Mouse (Mus musculus) neural tube, embryonic 13.5 days (tissue): ENCODE measurements around the gene Mageb3. TPM values are rescaled to one million over a fixed set of nuclear protein-coding genes. Genes with fewer than 3 reads are reported as not detected.
"Not testable (repeated sequence)": the region's sequence is repeated elsewhere in the genome, so short reads cannot be mapped to it uniquely, and the experiment has no call there.

Experiments used
- ATAC-seq: fragments of 200-750 bp; cut with Nextera tagmentation; 2 replicates; pipeline ENCODE4 v1.8.0; 2017; ENCODE audit warnings: low read depth, mild to moderate bottlenecking, moderate TSS enrichment, moderate library complexity
- H3K27ac ChIP-seq: fragments of 300-500 bp; sonication (generic); replicated peaks from 2 replicates; pipeline ENCODE4 v1.5.1; 2015; ENCODE audit warnings: moderate library complexity, mild to moderate bottlenecking, inconsistent platforms
- H3K27me3 ChIP-seq: fragments of 300-500 bp; sonication (generic); 2 replicates; pipeline ENCODE4 v1.6.1; 2015; ENCODE audit warnings: mild to moderate bottlenecking, inconsistent platforms
- H3K36me3 ChIP-seq: fragments of 300-500 bp; sonication (generic); 2 replicates; pipeline ENCODE4 v1.6.1; 2015; ENCODE audit warnings: mild to moderate bottlenecking, inconsistent platforms
- H3K4me1 ChIP-seq: fragments of 300-500 bp; sonication (generic); replicated peaks from 2 replicates; pipeline ENCODE4 v1.6.1; 2015; ENCODE audit warnings: inconsistent platforms
- H3K4me2 ChIP-seq: fragments of 300-500 bp; sonication (generic); 2 replicates; pipeline ENCODE4 v1.6.1; 2015; ENCODE audit warnings: inconsistent platforms, mild to moderate bottlenecking, moderate library complexity
- H3K4me3 ChIP-seq: fragments of 300-500 bp; sonication (generic); 2 replicates; pipeline ENCODE4 v1.5.1; 2015; ENCODE audit warnings: mild to moderate bottlenecking, inconsistent platforms
- H3K9ac ChIP-seq: fragments of 300-500 bp; sonication (generic); 2 replicates; pipeline ENCODE4 v1.6.1; 2015; ENCODE audit warnings: moderate library complexity, mild to moderate bottlenecking, inconsistent platforms
- H3K9me3 ChIP-seq: fragments of 300-500 bp; sonication (generic); 2 replicates; pipeline ENCODE4 v1.6.1; 2016; ENCODE audit warnings: inconsistent platforms
- WGBS: fragments of 180-500 bp; shearing (Covaris S2); methylation state at CpG from one replicate; pipeline ENCODE4 v1.1.7; 2015; 5-methylcytosine and 5-hydroxymethylcytosine counted together
- polyA plus RNA-seq: library from polyadenylated mRNA; unstranded; fragments of >200 nt; fragmentation: Nextera tagmentation; extraction: Ambion mirVana; gene quantifications from 2 replicates; pipeline ENCODE4 v1.2.1, GENCODE M21; 2015

Gene Mageb3
- polyA plus RNA-seq = 0.53 and 0.85 TPM in 2 replicates

GRCm38 (mm10) chr2:121955765-121956223 is at the start of gene Mageb3, which contains the start of gene Ctdspl2:
TSS of gene Mageb3 (minus strand) at chr2:121956092.
TSS of gene Ctdspl2 (plus strand) at chr2:121956001.
- WGBS = 0% methylated on average over 48 of the region's 48 CpGs
- peak; percentile 96 for ATAC-seq
- Histone ChIP-seq H3K27me3 (no peaks in the 10 kb centered on the region), H3K27ac (peak within 1 kb of the TSS; percentile 90), H3K4me3 (peak within 1 kb of the TSS; percentile 96), H3K4me2 (peak within 1 kb of the TSS; percentile 76), H3K4me1 (peaks cover 25% of the 10 kb centered on the region), H3K9ac (peak within 1 kb of the TSS; percentile 97), H3K9me3 (no peaks in the 10 kb centered on the region), H3K36me3 (0 out of 2 replicates have a peak, but pooled peaks cover 4% of the 10 kb centered on the region)

GRCm38 (mm10) chr2:121995738-121996137 is 39.8 kb upstream of the Mageb3 start:
- H3K4me2 ChIP-seq = no peak overlapping the region
- H3K27ac ChIP-seq = no peak overlapping the region
- no peak for ATAC-seq
- H3K36me3 ChIP-seq = peaks cover 36% of the 10 kb centered on the region
- WGBS = 92% methylated on average over 1 of the region's 1 CpGs
- H3K27me3 ChIP-seq = no peaks in the 10 kb centered on the region
- no peak overlapping the region for H3K4me3 ChIP-seq
- H3K4me1 ChIP-seq = no peaks in the 10 kb centered on the region
- H3K9me3 ChIP-seq = no peaks in the 10 kb centered on the region
- no peak overlapping the region for H3K9ac ChIP-seq

GRCm38 (mm10) chr2:121957216-121957792 is 1.4 kb upstream of the Mageb3 start:
- Histone ChIP-seq H3K27me3 (no peaks in the 10 kb centered on the region), H3K36me3 (peaks cover 11% of the 10 kb centered on the region), H3K9ac (peak overlapping the region; percentile 97), H3K27ac (no peak overlapping the region), H3K4me1 (peaks cover 25% of the 10 kb centered on the region), H3K4me2 (peak overlapping the region; percentile 76), H3K4me3 (peak overlapping the region; percentile 96), H3K9me3 (no peaks in the 10 kb centered on the region)
- 17% methylated on average over 8 of the region's 8 CpGs for WGBS
- ATAC-seq = no peak

- Histone ChIP-seq H3K27ac (peak overlapping the region; percentile 90), H3K4me2 (peak overlapping the region; percentile 76), H3K9ac (peak overlapping the region; percentile 97), H3K27me3 (no peaks in the 10 kb centered on the region), H3K4me1 (peaks cover 25% of the 10 kb centered on the region), H3K4me3 (peak overlapping the region; percentile 96), H3K9me3 (no peaks in the 10 kb centered on the region), H3K36me3 (0 out of 2 replicates have a peak, but pooled peaks cover 5% of the 10 kb centered on the region)
- under 1% methylated on average over 43 of the region's 47 CpGs for WGBS
- peak; percentile 96 for ATAC-seq
Observed at GRCm38 (mm10) chr2:121956224-121957018, 529 bp upstream of the Mageb3 start.

GRCm38 (mm10) chr2:121954971-121955656 is 778 bp downstream of the Mageb3 start:
- H3K36me3 ChIP-seq = no peaks in the 10 kb centered on the region
- H3K4me2 ChIP-seq = peak overlapping the region; percentile 76
- H3K27ac ChIP-seq = peak overlapping the region; percentile 90
- no peak for ATAC-seq
- H3K4me1 ChIP-seq = peaks cover 25% of the 10 kb centered on the region
- peak overlapping the region; percentile 97 for H3K9ac ChIP-seq
- no peaks in the 10 kb centered on the region for H3K9me3 ChIP-seq
- no peaks in the 10 kb centered on the region for H3K27me3 ChIP-seq
- peak overlapping the region; percentile 96 for H3K4me3 ChIP-seq
- 21% methylated on average over 10 of the region's 10 CpGs for WGBS

- Histone ChIP-seq H3K36me3 (no peaks in the 10 kb centered on the region), H3K27ac (no peak overlapping the region), H3K9me3 (no peaks in the 10 kb centered on the region), H3K9ac (no peak overlapping the region), H3K27me3 (no peaks in the 10 kb centered on the region), H3K4me3 (no peak overlapping the region), H3K4me2 (no peak overlapping the region), H3K4me1 (no peaks in the 10 kb centered on the region)
- ATAC-seq = no peak
- WGBS = 81% methylated on average over 3 of the region's 3 CpGs
Observed at GRCm38 (mm10) chr2:121943364-121943763, 12.5 kb downstream of the Mageb3 start.

GRCm38 (mm10) chr2:121937624-121938023 is 18.3 kb downstream of the Mageb3 start:
- peaks cover 28% of the 10 kb centered on the region for H3K36me3 ChIP-seq
- H3K27ac ChIP-seq, H3K4me2 ChIP-seq, H3K9me3 ChIP-seq, ATAC-seq, H3K9ac ChIP-seq, H3K4me3 ChIP-seq, H3K4me1 ChIP-seq, H3K27me3 ChIP-seq: not testable (repeated sequence)
- 87% methylated on average over 2 of the region's 2 CpGs for WGBS

GRCm38 (mm10) chr2:121916047-121916970 is 39.6 kb downstream of the Mageb3 start:
- no peaks in the 10 kb centered on the region for H3K27me3 ChIP-seq
- no peak overlapping the region for H3K9ac ChIP-seq
- H3K4me2 ChIP-seq = no peak overlapping the region
- no peak for ATAC-seq
- peaks cover 34% of the 10 kb centered on the region for H3K36me3 ChIP-seq
- H3K4me3 ChIP-seq = no peak overlapping the region
- WGBS = 91% methylated on average over 5 of the region's 5 CpGs
- H3K4me1 ChIP-seq = no peaks in the 10 kb centered on the region
- no peak overlapping the region for H3K27ac ChIP-seq
- no peaks in the 10 kb centered on the region for H3K9me3 ChIP-seq

- H3K27me3 ChIP-seq = no peaks in the 10 kb centered on the region
- H3K27ac ChIP-seq = no peak overlapping the region
- ATAC-seq = no peak
- H3K4me2 ChIP-seq = no peak overlapping the region
- H3K4me3 ChIP-seq = no peak overlapping the region
- no peaks in the 10 kb centered on the region for H3K4me1 ChIP-seq
- 84% methylated on average over 3 of the region's 3 CpGs for WGBS
- peaks cover 54% of the 10 kb centered on the region for H3K36me3 ChIP-seq
- no peak overlapping the region for H3K9ac ChIP-seq
- H3K9me3 ChIP-seq = no peaks in the 10 kb centered on the region
Observed at GRCm38 (mm10) chr2:121909975-121910374, 45.9 kb downstream of the Mageb3 start.
